Mouse (Mus musculus) olfactory bulb, adult 2 months (tissue): Measurements from ENCODE around the gene Fam43a.

ENCODE experiments used
- CTCF ChIP-seq: fragments of 200-500 bp; IDR thresholded peaks from 2 replicates; pipeline ENCODE4 v1.5.1; 2012; ENCODE audit warnings: low read depth, mild to moderate bottlenecking, low read length, moderate library complexity; ENCODE audit not compliant: insufficient read depth
- POLR2A ChIP-seq: fragments of 200-500 bp; IDR thresholded peaks from 2 replicates; pipeline ENCODE4 v1.6.1; 2012; ENCODE audit warnings: mild to moderate bottlenecking, low read depth, low read length, moderate library complexity; ENCODE audit not compliant: insufficient read depth

DNA sequence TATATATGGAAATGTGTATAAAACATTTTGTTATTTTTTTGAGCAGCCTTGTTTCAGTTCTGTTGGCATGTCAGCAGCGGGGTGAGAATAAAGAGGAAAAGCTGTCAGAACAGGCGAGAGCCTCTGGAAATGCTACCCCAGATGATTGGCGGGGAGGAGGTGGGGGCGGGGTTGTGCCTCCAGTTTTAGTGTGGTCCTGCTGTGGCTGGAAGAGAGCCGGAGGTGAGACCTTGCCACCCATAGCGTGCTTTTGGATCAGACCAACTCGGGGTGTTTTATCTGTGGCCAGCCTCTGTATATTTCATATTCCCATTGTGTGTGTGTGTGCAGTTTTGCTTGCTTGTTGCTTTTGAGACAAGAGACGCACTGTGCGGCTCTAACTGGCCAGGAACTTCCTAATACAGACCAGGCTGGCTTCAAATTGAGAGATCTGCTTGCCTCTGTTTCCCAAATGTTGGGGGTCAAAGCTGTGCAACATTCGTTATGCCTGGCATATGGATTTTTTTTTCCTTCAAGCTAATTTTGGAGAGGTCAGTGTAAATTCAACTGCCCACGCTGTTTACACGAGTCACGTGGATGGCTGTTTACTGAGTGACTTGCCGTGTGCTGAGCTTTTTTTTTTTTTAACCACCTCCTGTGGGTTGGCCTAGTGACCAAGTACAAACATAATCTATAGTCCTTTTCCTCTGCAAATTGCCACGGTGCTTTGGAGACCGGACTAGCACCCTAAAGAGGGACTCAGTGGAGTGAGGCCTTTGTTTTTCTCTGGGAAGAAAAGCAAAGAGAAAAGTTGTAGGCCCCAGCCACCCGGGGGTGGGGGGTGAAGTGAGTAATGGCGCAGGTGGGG is 3.4 kb downstream of the Fam43a start:
- no peak for TF ChIP-seq CTCF
- no peak for TF ChIP-seq POLR2A
